Mouse (Mus musculus) neutrophil, adult 65 days (primary cell): ENCODE data around the gene Cnot10. TPM values are rescaled to one million over a fixed set of nuclear protein-coding genes. Genes with fewer than 3 reads are reported as not detected.

Experiments used
- total RNA-seq: library from RNA; stranded (reverse); gene quantifications from 2 replicates; pipeline ENCODE4 v1.2.4, GENCODE M21; 2023

The Cnot10 gene
- 58.9 and 64.5 TPM in 2 replicates for total RNA-seq

GRCm38 (mm10) chr9:114639839-114640646 lies at the start of gene Cnot10:
TSS of gene Cnot10 (minus strand) at chr9:114640184.

GRCm38 (mm10) chr9:114688252-114688952 lies 48.4 kb upstream of the Cnot10 start, which contains the start of gene Dync1li1:
TSS of gene Dync1li1 (plus strand) at chr9:114688790.

GRCm38 (mm10) chr9:114563761-114564606 lies 76.0 kb downstream of the Cnot10 start, which contains the start of gene Trim71:
TSS of gene Trim71 (minus strand) at chr9:114564369.

Other genes starting within 250 kb of the Cnot10 start
- 2.7 and 4.9 TPM in 2 replicates for gene Crtap, start 249.5 kb downstream of the Cnot10 start, total RNA-seq
- gene Glb1, start 239.1 kb downstream of the Cnot10 start, total RNA-seq = 12.0 and 12.6 TPM in 2 replicates
- gene Tmppe, start 239.1 kb downstream of the Cnot10 start, total RNA-seq = 8.3 and 10.5 TPM in 2 replicates
- not detected in 2 replicates for gene Ccr4, start 135.3 kb downstream of the Cnot10 start, total RNA-seq
- not detected in 2 replicates for gene C130032M10Rik, start 124.5 kb downstream of the Cnot10 start, total RNA-seq
- gene Trim71, start 75.8 kb downstream of the Cnot10 start, total RNA-seq = not detected in 2 replicates
- gene Dync1li1, start 48.6 kb upstream of the Cnot10 start, total RNA-seq = 50.9 and 60.9 TPM in 2 replicates
- 205 and 260 TPM in 2 replicates for gene Cmtm6, start 90.9 kb upstream of the Cnot10 start, total RNA-seq
- 185 and 189 TPM in 2 replicates for gene Cmtm7, start 141.7 kb upstream of the Cnot10 start, total RNA-seq
- 0.88 and 1.7 TPM in 2 replicates for gene Cmtm8, start 204.0 kb upstream of the Cnot10 start, total RNA-seq